Mouse (Mus musculus) cerebellum, adult 11 months (tissue): ENCODE measurements around the gene Map4k5.

Experiments used
- DNase-seq: peaks from one replicate; pipeline ENCODE4 v3.0.0; 2022

Gene Map4k5

DNA sequence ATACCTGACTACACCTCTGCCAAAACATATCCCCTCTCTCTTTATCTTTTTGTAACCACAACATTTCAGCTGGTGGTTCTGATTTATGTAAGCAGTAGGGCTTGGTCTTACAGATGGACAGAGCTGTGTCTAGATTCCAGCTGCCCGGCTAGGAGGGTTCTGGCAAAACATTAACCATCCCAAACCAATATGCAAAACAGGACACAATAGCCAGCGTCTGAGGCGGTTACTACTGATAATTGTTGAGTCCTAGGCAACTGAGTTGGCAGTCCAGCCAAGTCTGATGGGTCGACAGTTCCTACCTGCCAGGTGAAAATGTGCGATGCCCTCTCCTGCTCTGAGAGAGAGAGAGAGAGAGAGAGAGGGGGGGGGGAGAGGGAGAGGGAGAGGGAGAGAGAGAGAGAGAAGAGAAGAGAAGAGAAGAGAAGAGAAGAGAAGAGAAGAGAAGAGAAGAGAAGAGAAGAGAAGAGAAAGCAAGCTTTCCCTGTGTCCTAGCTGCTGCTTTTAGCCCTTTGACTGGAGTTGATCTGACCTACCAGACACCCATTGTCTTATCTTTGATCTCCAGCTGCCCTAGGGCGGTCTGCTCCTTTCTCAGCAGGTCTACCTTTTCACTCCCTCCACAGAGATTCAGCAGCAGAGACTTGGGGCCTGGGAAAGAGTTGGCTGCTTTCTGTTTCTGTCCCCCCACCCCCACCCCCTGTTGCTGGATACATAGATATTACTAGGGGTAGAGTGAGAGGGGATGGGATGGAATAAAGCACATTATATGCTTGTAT, 109.6 kb downstream of the Map4k5 start:
- no peak for DNase-seq

DNA sequence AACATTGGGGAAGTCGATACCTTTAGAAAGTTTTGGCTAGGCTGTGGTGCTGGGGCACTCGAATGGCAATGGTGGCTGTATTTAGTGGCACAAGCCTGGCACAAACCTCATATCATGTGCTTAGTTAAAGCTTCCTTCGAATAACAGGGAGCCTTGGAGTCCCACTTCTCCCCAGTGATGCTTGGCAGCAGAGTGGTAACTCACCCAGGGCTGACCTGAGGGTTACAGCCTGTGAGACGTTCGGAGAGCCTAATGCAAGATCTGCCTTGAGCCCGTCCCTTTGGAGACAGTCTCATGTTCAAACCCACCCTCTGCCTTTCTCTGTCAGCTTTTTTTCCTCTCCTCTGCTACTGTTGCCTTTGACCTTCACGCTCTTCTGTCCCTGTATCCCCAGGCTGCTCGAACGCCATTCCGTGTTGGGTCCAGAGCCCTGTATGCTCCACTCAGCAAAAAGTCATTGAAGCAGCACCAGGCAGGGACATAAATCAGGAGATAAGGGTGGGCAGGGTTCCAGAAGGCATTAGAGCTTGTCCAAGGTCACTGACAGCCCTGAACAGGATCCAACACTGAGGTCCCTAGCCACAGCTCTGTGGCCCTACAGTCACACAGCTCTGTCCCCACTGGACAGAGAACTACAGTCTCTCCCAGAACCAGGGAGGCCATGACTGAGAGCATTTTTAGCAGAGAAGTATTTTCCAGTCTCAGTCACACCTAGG, 110.9 kb downstream of the Map4k5 start:
- no peak for DNase-seq

DNA sequence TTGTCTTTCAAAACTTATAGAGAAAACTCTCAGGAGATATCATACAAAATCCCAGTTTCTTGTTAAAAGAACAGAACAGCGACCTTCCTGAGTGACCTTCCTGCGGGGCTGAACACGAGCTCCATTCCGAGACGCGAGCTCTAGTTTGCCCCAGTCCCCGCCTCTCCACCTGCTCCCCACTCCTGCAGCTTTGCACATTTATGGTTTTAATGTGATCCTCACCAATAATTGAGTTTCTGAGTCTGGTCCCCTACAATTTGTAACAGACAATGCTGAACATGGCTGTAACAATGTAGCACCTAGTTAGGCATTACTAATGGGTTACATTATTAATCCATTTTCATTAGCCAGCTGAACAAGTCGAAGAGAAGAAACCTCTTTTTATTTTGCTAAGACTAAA, 111.5 kb downstream of the Map4k5 start:
- no peak for DNase-seq

DNA sequence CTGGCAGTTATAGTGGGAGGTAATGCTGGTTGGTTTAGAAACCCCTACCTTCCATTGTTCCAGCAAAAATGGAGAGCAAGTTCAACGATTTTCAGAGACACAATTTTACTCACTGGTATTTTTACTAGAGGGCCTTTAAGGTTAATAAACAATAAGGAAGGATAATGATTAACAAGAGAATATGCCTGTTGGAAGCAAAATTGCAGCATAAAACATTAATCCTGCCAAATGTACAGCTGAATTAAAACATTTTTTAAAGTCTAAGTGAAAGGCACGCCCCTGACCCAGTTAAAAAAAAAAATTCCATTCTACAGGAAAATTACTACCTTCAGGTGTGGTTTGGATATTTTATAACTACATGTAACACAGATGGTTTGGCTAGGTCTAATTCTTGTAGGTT, 115.0 kb downstream of the Map4k5 start:
- DNase-seq: no peak

DNA sequence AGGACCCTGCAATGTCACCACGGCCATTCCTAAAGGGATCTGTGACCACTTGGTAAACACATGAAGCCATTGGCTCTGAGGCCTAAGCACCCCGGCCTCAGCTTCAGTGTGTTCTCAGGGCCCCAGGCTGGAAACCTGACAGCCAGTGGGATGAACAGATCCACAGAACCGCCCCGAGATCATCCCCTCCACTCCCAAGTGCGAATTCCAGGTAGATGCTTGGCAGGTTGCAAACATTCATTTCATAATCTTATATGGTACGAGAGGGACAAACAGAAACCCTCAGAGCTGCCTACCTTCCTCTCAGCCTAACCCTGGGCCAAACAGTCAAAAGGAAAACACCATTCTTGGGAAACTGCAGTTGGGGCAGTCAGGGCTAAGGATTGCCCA, 115.7 kb downstream of the Map4k5 start:
- DNase-seq: no peak

DNA sequence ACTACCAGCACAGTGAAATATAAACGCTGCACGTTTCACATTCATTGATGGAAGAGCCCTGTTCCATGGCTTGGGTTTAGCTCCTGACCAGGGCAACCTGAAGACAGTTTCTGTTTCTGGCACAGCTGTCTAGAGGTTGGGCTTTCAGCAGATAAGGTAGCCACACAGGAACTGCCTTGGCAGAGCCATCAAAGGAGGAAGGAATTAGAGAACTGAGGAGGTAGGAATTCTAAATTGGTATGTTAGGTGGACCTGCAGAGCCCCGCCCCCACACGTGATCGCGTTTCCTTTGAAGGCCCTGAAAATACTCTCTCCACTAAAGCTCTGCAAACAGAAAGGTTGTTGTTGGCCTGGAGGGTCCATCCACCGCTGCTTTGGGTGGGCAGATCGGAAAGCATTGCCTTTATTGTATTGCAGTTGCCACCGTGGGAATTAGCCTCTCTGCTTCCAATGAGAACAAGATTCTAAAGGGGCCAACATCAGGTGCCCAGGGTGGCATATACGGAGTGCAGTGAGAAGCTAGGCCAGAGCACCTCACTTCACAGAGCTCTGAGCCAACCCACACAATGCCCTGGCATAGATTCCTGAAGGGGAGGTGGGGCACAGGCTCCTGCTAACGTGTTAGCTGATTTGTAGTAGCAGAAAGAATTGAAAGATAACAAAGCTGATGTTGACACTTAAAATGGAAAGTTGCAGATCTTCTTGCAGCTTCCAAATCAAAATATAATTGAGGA, 116.2 kb downstream of the Map4k5 start:
- DNase-seq: no peak

DNA sequence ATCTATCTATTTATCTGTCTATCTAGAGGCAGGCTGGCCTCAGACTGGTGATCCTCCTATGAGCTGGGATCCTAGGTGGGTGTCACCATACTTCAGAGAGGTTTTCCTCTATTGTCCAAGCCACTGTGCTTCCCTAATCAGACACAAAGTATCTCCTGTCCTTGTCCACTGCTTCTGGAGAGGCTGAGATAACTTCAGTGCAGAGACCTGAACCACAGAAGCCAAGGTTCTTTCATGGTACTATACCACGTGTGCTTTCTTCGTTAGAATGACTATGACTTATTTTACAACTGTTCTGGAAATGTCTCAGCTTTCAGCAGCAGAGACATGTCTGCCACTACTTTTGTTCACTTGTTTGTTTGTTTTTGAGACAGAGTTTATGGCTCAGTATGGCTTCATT, 124.2 kb downstream of the Map4k5 start:
- no peak for DNase-seq

DNA sequence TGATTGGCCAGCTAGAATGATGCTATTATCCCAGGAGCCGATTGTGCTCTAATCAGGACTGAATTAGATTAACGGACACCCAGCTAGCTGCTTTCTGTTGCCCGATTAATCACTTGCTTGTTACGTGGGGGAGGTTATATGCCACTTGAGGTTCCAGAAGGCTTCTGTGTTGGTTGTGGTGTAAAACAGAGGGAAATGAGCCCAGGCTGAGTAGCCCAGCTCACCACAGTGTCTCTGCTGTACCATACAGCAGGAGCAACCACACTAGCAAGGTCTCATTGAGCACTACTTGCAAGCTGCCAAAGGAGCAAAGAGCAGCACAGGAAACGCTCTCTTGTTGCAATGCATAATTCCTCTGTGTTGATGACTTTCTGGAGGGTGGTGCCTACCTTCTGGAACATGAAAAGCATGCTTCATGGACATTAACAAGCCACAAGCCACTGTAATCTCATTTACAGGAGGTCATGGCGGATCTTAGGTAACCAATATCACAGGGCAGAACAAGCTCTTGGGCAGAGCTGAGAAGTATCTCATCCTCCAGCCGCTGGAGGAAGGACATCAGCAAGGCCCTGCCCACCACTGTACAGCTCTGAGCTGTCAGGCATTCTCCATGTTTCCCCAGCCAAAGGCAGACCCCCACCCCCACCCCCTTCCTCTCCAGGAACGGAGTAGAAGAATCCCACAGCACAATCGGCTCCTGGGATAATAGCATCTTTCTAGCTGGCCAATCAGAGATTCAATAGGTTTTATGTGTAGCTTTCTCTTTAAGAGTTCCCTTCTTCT, 125.3 kb downstream of the Map4k5 start:
- no peak for DNase-seq

DNA sequence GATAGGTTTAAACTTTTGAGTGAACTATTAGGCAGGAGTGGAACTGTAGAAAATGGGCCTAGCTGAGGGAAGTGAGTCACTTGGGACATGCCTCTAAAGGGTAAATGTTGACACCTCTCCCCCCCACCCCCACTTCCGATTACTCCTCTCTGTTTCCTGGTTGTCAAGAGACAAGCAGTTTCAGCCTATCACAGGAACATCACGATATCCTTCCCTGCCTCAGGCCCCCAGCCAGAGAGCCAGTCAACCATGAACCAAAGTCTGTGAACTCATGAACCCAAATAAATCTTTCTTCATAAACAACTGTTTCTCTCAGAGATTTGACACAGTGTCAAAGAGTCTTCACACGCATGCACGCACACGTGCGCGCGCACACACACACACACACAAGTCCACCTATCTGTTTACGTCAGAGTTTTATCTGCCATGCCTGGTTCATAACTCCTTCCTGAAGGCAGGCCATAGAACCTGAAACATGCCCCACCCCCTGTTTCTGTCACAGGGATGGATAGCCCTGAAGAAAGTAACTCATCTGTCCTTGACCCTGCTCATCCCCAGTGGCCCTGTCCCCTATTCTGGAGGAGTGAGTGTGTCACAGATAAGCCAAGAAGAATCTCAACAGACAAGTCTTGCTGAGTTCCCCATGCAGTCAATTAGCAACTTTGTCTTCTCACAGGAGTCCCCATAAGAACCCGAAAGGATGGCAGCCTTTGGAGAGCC, 126.7 kb downstream of the Map4k5 start:
- DNase-seq: no peak

DNA sequence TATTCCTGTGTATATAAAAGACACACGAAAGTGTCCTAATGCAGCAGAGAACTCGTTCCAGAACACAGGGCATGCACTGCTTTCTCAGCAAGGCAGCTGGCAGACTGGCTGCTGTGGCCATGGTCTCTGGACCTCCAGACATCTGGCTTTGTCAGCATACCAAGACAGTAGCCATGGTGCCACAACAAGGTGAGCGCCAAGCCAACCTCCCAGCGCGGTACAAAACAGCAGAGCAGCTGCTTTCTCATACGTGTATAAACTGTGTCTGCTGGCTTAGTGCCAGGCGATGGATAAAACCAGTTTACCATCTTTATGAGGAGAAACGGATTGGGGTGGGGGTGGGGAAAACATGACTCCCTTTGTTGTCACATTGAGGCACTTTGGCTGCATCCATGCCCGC, 127.5 kb downstream of the Map4k5 start:
- no peak for DNase-seq

DNA sequence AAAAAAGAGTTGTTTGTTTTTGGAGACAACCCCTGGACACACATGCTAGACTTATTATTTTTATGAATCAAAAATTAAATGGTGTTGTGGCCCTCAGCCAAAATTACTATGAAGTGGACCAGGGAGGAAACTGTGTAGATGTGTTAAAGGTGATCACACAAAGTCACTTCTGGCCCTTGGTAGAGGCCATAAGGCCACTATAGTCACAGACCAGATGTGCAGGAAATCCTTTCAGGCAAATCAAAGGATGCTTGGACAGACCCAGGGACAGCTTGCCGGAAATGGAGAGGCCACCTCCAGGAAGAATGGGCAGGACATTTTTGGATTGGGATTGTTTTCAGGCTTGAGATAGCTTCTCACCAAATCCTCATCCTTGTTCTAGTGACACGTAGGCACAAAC, 131.4 kb downstream of the Map4k5 start:
- DNase-seq: no peak

DNA sequence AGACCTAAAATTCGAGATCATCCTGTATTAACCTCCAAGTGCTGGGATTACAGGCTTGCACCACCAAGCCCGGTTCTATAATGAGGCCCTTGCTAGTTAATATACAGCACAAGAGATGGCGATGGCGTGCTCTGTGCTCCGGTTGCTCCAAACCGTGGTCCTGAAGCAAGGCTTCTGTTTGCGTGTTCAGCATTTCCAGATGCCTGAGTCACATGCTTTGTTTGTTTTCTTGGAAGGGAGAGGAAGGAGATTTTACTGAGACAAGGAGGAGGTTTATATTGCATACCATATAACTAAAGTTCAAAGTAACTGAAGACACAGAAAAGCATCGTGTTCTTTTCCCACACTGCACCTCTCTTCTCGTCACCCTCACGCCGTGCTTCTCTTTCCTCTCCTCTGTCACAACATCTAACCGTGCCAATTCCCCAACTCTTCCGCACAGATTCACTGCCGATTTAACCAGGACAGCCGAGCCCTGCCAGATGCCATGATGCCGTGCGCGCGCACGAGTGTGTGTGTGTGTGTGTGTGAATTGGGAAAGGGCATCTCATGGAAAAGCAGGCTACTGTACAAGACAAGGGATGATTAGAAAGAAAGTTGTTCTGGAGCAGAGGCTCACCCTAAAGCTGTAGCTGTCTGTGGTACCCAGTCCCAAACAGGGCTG, 132.1 kb downstream of the Map4k5 start:
- DNase-seq: no peak

DNA sequence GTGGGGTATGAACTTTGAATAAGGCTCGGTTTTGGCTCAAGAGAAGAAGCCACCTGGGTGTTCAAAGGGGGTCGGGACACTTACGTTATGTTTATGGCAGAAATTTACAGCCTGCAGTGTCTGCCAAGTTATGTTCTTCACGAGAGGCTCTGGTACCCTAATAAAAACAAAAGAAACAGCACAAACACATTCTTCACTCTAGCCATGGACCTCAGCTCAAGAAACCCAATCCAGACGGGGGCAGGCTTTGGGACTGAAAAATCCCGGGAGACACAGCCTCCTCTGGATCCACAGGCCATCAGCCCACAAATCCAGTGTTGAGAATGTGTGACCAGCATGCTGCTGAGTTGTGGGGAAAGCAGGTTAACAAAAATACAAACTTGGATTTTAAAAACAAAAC, 133.0 kb downstream of the Map4k5 start:
- DNase-seq: no peak

DNA sequence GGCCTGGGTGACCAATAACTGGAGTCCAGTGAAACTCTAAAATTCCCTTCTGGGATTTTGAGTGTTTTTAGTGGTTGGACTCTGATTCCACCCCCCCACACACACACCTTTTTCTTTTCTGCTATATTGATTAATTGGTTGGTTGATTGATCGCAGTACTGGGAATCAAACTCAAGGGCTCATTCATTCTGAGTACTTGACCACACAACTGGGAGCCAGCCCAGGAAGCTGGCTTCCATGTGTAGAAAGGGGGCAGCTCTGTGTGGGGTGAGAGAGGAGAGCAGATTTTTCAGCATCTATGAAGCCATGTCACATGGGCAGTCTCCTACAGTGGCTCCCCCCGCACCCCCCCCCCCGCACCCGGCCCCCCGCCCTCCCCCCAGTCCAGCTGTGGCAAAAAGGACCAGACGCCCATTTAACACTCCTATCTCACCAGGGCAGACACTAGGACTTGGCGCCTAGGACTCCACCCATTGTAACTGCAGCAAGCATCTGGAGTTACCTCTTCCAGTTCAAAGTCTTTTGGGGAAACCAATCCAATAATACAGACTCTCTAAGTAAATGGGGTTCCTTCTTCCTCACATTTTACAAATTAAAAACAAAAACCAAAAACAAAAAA, 133.6 kb downstream of the Map4k5 start:
- no peak for DNase-seq

DNA sequence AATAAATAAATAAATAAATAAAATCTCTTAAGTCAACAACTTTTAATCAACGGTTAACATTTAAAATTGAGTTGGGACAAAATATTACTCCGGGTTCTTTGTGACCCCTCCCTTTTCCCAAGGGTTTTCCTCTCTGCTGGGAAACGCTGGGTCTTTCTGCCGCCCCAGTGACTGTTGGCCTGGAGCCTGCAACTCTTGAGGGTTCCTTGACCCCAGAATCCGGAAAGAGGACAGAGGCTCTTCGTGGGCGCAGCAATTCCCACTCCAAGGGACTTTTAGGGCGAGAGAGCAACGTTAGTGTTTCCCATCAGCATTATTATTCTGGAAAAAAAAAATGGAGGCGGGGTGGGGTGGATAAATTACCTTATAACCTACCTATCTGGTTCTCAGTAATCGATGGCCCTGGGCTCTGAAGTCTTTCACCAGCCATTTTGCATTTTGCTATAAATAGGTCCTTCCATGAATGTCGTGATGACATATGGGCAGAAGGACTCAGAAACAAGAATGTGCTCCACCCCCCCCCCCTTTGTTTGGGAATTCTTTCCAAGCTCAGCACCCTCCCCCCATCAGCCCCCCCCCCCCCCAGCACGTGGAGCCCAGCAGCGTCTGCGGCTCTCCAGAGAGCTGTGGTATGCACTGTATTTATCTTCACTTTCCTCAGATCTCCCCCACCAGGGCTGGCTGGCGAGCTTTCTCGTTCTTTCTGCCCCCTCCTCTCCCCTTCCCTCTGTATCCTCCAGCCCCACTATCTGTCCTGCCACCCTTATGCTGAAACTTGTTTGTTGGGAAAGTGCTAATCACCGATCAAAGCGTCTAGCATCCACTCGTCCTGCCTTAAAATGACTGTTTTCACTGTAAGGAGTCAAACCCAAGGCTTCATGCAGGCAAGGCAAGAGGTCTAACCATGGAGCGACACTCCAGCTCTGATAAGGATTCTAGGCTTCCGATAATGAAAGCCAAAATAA, 134.5 kb downstream of the Map4k5 start:
- peak; percentile 28 for DNase-seq

DNA sequence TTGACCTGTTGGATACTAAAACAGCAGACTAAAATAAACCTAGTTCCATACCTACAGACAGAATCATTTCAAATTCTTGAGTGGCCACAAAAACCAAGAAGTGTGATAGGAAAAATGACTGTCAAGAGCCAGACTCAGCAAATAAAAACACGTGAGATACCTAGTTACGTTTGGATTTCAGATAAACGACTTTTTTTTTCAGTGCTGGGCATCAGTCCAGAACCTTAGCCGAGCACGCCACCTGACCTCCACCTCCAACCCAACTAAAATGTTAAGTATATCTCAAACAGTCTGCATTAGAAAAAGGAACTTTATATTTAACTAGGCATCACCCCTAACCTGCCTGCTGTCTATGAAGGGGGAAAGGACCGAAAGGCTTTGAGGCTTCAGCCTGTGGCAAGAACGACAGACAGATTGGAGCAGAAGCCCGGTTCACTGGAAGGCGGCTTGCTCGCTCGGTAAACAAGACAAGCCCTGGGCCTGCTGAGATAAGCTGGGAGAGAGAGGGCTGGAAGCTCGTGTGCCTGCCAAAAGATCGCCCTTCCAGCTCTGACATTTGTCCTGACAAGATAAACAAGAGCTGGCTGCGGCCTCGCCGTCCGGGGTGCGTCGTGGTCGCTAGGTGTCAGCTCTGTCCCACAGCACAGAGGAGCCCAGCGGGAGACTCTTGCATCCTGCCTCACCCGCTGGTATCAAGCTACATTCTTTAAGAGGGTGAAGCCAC, 135.4 kb downstream of the Map4k5 start:
- peak; percentile 87 for DNase-seq

DNA sequence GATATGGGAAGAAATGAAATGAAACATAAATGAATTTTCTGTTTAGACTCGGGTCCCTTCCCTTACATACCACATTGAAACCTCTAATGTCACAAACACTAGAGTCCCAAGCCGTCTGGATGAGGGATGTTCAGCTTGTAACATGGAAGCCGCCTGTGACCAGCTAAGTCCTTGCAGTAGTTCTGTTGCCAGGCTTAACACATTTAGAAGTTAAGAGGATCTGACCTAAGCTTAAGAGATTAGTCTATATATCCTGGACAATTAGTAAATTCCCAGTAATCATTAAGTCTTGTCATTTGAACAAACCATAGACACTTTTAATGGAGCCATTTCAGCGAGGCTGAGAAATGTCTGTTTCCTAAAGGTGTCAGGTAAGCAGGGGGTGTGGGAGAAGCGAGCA, 137.0 kb downstream of the Map4k5 start:
- no peak for DNase-seq

DNA sequence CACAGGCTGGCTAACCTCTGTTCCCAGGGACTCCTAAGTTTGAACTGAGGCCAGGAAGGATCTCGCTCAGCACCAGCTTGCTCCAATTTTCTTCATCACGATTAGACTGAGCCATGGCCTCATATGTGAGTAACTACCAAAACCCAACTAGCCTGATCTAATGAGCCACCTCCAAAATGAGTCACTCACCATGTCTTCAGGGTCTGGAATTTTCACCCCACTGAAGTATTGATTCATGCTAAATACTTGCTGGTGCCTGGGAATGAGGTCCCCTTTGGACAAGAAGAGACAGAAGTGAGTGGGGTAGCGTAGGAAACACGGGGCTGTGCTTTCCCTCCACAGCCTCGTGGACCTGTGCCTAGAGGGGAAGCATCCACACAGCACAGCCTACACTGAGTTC, 139.1 kb downstream of the Map4k5 start:
- no peak for DNase-seq
